Mouse (Mus musculus) CH12.LX (cell line): ENCODE measurements around the gene Pitx2.

Experiments
- CHD1 ChIP-seq: IDR thresholded peaks from 2 replicates; pipeline ENCODE4 v1.6.1; 2012; ENCODE audit warnings: low read depth, low read length, improper control_type of control experiment, inconsistent platforms
- CHD2 ChIP-seq: IDR thresholded peaks from 2 replicates; pipeline ENCODE4 v1.6.1; 2011; ENCODE audit warnings: low read length, improper control_type of control experiment
- ELF1 ChIP-seq: IDR thresholded peaks from 2 replicates; pipeline ENCODE4 v1.6.1; 2014; ENCODE audit warnings: low read depth, mild to moderate bottlenecking, inconsistent platforms, low read length, improper control_type of control experiment
- MYC ChIP-seq: IDR thresholded peaks from 2 replicates; pipeline ENCODE4 v1.6.1; 2011; ENCODE audit warnings: low read depth, mild to moderate bottlenecking, improper control_type of control experiment, low read length
- POLR2A ChIP-seq: IDR thresholded peaks from 2 replicates; pipeline ENCODE4 v1.6.1; 2011; ENCODE audit warnings: low read depth, mild to moderate bottlenecking, improper control_type of control experiment, low read length
- UBTF ChIP-seq: IDR thresholded peaks from 2 replicates; pipeline ENCODE4 v1.6.1; 2012; ENCODE audit warnings: low read depth, mild to moderate bottlenecking, inconsistent platforms, low read length, improper control_type of control experiment, moderate library complexity
- USF2 ChIP-seq: conservative IDR thresholded peaks from 2 replicates; pipeline ENCODE4 v1.6.1; 2011; ENCODE audit warnings: low read depth, low read length, improper control_type of control experiment
- ZC3H11A ChIP-seq: IDR thresholded peaks from 2 replicates; pipeline ENCODE4 v1.6.1; 2012; ENCODE audit warnings: low read depth, mild to moderate bottlenecking, inconsistent platforms, low read length, improper control_type of control experiment

GRCm38 (mm10) chr3:129256766-129257165, 57.1 kb downstream of the Pitx2 start:
- TF ChIP-seq CHD1 (no peak), POLR2A (no peak), MYC (no peak), USF2 (no peak), ELF1 (no peak), CHD2 (no peak), ZC3H11A (no peak), UBTF (no peak)
